Mouse (Mus musculus): ENCODE measurements around the gene Gnmt. TPM values are rescaled to one million over a fixed set of nuclear protein-coding genes. Genes with fewer than 3 reads are reported as not detected.
A peak's percentile ranks its signal among the peaks of the same experiment; 100 is the strongest.

The Gnmt gene
- polyA plus RNA-seq, 1 experiment, result 1.2 TPM

- peaks cover 40% of the 10 kb centered on the region for H3K4me1 ChIP-seq (ENCODE audit: control insufficient read depth, insufficient read depth, low read length)
- H3K27ac ChIP-seq (ENCODE audit: insufficient read depth, low read depth, low read length), result peak overlapping the region; percentile 63
- TF ChIP-seq POLR2A (IDR thresholded peaks at IDR 0.05; ENCODE audit: borderline replicate concordance, low read depth, low read length), result no peak
- no peak for TF ChIP-seq CTCF (IDR thresholded peaks at IDR 0.05; ENCODE audit: low read depth, low read length)
- no peak overlapping the region for H3K4me3 ChIP-seq (ENCODE audit: insufficient read depth, low read length)
Measured at GRCm38 (mm10) chr17:46747234-46747633, 18.3 kb upstream of the Gnmt start.

GRCm38 (mm10) chr17:46745506-46745905 lies 16.5 kb upstream of the Gnmt start:
- H3K4me1 ChIP-seq (ENCODE audit: control insufficient read depth, insufficient read depth, low read length), result peaks cover 38% of the 10 kb centered on the region
- H3K4me3 ChIP-seq (ENCODE audit: insufficient read depth, low read length), result no peak overlapping the region
- H3K27ac ChIP-seq (ENCODE audit: insufficient read depth, low read depth, low read length), result no peak overlapping the region
- TF ChIP-seq POLR2A (IDR thresholded peaks at IDR 0.05; ENCODE audit: borderline replicate concordance, low read depth, low read length), result no peak
- TF ChIP-seq CTCF (IDR thresholded peaks at IDR 0.05; ENCODE audit: low read depth, low read length), result no peak

GRCm38 (mm10) chr17:46742986-46743385 lies 14.0 kb upstream of the Gnmt start:
- peaks cover 25% of the 10 kb centered on the region for H3K4me1 ChIP-seq (ENCODE audit: control insufficient read depth, insufficient read depth, low read length)
- no peak overlapping the region for H3K27ac ChIP-seq (ENCODE audit: insufficient read depth, low read depth, low read length)
- H3K4me3 ChIP-seq (ENCODE audit: insufficient read depth, low read length), result no peak overlapping the region
- no peak for TF ChIP-seq POLR2A (IDR thresholded peaks at IDR 0.05; ENCODE audit: borderline replicate concordance, low read depth, low read length)

DNA sequence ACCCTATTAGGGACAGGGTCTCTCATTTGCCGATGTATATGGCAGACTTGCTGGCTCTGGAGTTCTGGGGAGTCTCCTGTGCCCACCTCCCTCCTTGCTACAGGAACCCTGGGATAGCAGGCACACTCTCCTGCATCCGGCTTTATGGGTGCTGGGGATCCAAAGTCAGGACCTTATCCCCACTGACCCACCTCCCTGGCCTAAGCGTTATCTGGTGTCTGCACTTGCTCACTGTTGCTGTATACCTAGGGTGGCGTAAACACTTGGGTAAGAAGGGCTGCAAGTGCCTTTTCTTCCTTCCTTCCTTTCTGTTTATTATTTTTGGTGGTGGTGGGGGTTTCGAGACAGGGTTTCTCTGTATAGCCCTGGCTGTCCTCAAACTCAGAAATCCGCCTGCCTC lies 12.3 kb upstream of the Gnmt start:
- Histone ChIP-seq H3K4me1 (ENCODE audit: control insufficient read depth, insufficient read depth, low read length) (peaks cover 13% of the 10 kb centered on the region), H3K27ac (ENCODE audit: insufficient read depth, low read depth, low read length) (no peak overlapping the region)
- no peak for TF ChIP-seq CTCF (IDR thresholded peaks at IDR 0.05; ENCODE audit: low read depth, low read length)
- no peak for TF ChIP-seq POLR2A (IDR thresholded peaks at IDR 0.05; ENCODE audit: borderline replicate concordance, low read depth, low read length)

GRCm38 (mm10) chr17:46736160-46736559 lies 7.2 kb upstream of the Gnmt start:
- no peak for TF ChIP-seq POLR2A (IDR thresholded peaks at IDR 0.05; ENCODE audit: borderline replicate concordance, low read depth, low read length)
- peak; percentile 56 for TF ChIP-seq CTCF (IDR thresholded peaks at IDR 0.05; ENCODE audit: low read depth, low read length)
- Histone ChIP-seq H3K27ac (ENCODE audit: insufficient read depth, low read depth, low read length) (no peak overlapping the region), H3K4me3 (ENCODE audit: insufficient read depth, low read length) (no peak overlapping the region), H3K4me1 (ENCODE audit: control insufficient read depth, insufficient read depth, low read length) (0 out of 2 replicates have a peak, but pooled peaks cover 2% of the 10 kb centered on the region)

More for the DNA sequence above, 12.3 kb upstream of the Gnmt start:
- no peak overlapping the region for H3K4me3 ChIP-seq (ENCODE audit: insufficient read depth, low read length)

- no peak overlapping the region for H3K27ac ChIP-seq (ENCODE audit: insufficient read depth, low read depth, low read length)
- TF ChIP-seq CTCF (IDR thresholded peaks at IDR 0.05; ENCODE audit: low read depth, low read length) (no peak), POLR2A (IDR thresholded peaks at IDR 0.05; ENCODE audit: borderline replicate concordance, low read depth, low read length) (no peak)
- no peak overlapping the region for H3K4me3 ChIP-seq (ENCODE audit: insufficient read depth, low read length)
- 0 out of 2 replicates have a peak, but pooled peaks cover 2% of the 10 kb centered on the region for H3K4me1 ChIP-seq (ENCODE audit: control insufficient read depth, insufficient read depth, low read length)
Measured at GRCm38 (mm10) chr17:46735287-46735686, 6.3 kb upstream of the Gnmt start.

DNA sequence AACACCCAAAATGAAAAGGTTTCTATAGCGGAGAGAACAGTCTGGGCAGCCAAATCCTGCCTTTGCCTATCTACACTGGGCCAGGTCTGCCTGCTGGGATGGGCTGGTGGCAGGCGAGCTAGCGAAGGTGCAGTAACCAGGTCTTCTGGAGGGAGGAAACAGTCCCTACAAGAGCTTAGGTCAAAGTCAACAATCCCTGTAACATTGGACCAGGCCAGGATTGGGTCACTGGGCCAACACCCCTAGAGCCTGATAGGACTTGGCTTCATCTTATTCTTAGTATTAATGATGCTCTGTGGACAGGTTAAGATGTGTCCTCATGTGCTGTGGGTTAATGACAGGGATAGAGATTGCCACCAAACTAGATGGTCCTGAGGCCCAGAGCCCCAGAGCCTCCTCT lies 5.1 kb upstream of the Gnmt start:
- TF ChIP-seq CTCF (IDR thresholded peaks at IDR 0.05; ENCODE audit: low read depth, low read length) (no peak), POLR2A (IDR thresholded peaks at IDR 0.05; ENCODE audit: borderline replicate concordance, low read depth, low read length) (no peak)
- Histone ChIP-seq H3K4me1 (ENCODE audit: control insufficient read depth, insufficient read depth, low read length) (0 out of 2 replicates have a peak, but pooled peaks cover 2% of the 10 kb centered on the region), H3K27ac (ENCODE audit: insufficient read depth, low read depth, low read length) (no peak overlapping the region), H3K4me3 (ENCODE audit: insufficient read depth, low read length) (no peak overlapping the region)

DNA sequence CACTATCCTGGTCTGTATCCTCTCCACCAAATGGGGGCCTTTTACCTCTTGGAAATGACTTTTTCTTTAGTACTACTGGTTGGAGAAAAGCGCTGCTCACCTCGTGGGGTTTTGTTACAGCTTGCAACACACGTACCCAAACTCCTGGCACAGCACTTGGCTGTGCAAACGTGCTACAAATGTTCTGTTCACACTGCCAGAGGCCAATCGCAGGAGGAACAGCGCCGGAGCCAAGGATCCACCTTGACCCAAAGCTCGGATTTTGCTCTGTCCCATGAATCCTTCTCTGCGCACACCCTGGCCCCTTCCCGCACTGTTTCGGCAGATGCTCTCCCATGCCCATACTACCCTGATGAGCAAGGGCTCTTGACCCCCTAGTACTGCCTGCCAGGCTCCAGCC lies 472 bp downstream of the Gnmt start:
- no peak for TF ChIP-seq POLR2A (IDR thresholded peaks at IDR 0.05; ENCODE audit: borderline replicate concordance, low read depth, low read length)
- no peak for TF ChIP-seq CTCF (IDR thresholded peaks at IDR 0.05; ENCODE audit: low read depth, low read length)
- Histone ChIP-seq H3K27ac (ENCODE audit: insufficient read depth, low read depth, low read length) (no peak overlapping the region), H3K4me1 (ENCODE audit: control insufficient read depth, insufficient read depth, low read length) (0 out of 2 replicates have a peak, but pooled peaks cover under 1% of the 10 kb centered on the region), H3K4me3 (ENCODE audit: insufficient read depth, low read length) (no peak overlapping the region)

DNA sequence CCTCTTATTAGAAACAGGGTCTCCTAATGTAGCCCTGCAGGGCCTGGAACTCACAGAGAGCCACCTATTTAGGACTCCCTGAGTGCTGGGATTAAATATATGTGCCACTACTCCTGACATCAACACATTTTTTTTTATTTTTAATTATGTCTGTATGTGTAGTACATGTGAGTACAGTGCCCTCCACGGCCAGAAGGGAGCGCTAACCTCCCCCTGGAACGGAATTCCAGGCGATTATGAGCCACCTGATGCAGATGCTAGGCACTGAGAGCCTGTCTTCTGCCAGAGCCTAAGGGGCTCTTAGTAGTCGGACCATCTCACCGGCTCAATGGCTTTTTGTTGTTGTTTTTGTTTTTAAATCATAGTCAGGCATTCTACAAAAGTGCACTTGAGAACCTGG lies 947 bp downstream of the Gnmt start:
- Histone ChIP-seq H3K27ac (ENCODE audit: insufficient read depth, low read depth, low read length) (no peak overlapping the region), H3K4me3 (ENCODE audit: insufficient read depth, low read length) (no peak overlapping the region), H3K4me1 (ENCODE audit: control insufficient read depth, insufficient read depth, low read length) (no peaks in the 10 kb centered on the region)
- TF ChIP-seq POLR2A (IDR thresholded peaks at IDR 0.05; ENCODE audit: borderline replicate concordance, low read depth, low read length) (no peak), CTCF (IDR thresholded peaks at IDR 0.05; ENCODE audit: low read depth, low read length) (0 out of 2 replicates have a peak, but pooled peaks have one; percentile 9)

- Histone ChIP-seq H3K4me3 (ENCODE audit: insufficient read depth, low read length) (no peak overlapping the region), H3K4me1 (ENCODE audit: control insufficient read depth, insufficient read depth, low read length) (no peaks in the 10 kb centered on the region), H3K27ac (ENCODE audit: insufficient read depth, low read depth, low read length) (no peak overlapping the region)
- no peak for TF ChIP-seq CTCF (IDR thresholded peaks at IDR 0.05; ENCODE audit: low read depth, low read length)
- TF ChIP-seq POLR2A (IDR thresholded peaks at IDR 0.05; ENCODE audit: borderline replicate concordance, low read depth, low read length), result no peak
Measured at GRCm38 (mm10) chr17:46727271-46727670, 1.7 kb downstream of the Gnmt start.

All from bone marrow macrophage, adult 2 months (primary cell).